Mouse (Mus musculus) bone marrow, adult 2 months (tissue): ENCODE measurements around the gene Fbxo11.

ENCODE experiments used
- CTCF ChIP-seq: fragments of 200-500 bp; IDR thresholded peaks from 2 replicates; pipeline ENCODE4 v1.5.1; 2011; ENCODE audit warnings: low read length, control low read depth; ENCODE audit not compliant: control insufficient read depth, insufficient read depth
- POLR2A ChIP-seq: fragments of 200-500 bp; IDR thresholded peaks from 2 replicates; pipeline ENCODE4 v1.6.1; 2011; ENCODE audit warnings: low read depth, mild to moderate bottlenecking, control low read depth, low read length, borderline replicate concordance; ENCODE audit not compliant: control insufficient read depth

DNA sequence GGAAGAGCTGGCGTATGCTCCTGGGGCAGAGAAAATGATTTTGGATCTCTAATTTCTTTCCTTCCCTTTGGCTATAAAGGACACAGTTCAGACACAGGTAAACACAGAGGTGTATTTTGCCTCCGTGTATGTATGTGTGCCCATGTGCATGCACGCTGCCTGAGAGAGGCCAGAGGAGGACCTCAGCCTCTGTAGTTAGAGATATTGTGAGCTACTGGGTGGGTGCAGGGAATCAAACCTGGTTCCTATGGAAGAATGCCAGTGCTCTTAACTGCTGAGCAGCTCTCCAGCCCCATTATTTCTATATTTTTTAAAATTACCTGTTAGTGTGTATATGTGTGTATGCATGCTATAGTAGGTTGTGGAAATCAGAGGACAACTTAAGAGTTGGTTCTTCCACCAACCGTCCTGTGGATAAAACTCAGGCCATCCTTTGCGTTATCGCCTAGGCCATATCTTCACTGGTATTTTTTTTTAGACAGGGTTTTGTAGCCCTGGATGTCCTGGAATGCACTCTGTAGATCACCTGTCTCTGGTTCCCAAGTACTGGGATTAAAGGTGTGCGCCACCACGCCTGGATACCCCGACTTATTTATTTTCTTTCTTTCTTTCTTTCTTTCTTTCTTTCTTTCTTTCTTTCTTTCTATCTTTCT lies 88.8 kb downstream of the Fbxo11 start:
- no peak for TF ChIP-seq CTCF
- TF ChIP-seq POLR2A, result no peak
